Mouse (Mus musculus) kidney, postnatal 0 days (tissue): ENCODE measurements around the gene Cplane1. TPM values are rescaled to one million over a fixed set of nuclear protein-coding genes. Genes with fewer than 3 reads are reported as not detected.

Experiments
- ATAC-seq: fragments of 200-750 bp; cut with Nextera tagmentation; replicated peaks from 2 replicates; pipeline ENCODE4 v1.8.0; 2017; ENCODE audit warnings: low read depth, moderate number of reproducible peaks, moderate TSS enrichment, moderate library complexity; ENCODE audit not compliant: low FRiP score
- DNase-seq: peaks from one replicate; pipeline ENCODE4 v3.0.0-alpha.2; 2016; ENCODE audit warnings: low spot score
- H3K27ac ChIP-seq: fragments of 300-500 bp; sonication (generic); 2 replicates; pipeline ENCODE4 v1.5.1; 2014; ENCODE audit warnings: mild to moderate bottlenecking
- H3K27me3 ChIP-seq: fragments of 300-500 bp; sonication (generic); 2 replicates; pipeline ENCODE4 v1.6.1; 2014; ENCODE audit warnings: low read length, mixed read lengths; ENCODE audit not compliant: insufficient read depth
- H3K36me3 ChIP-seq: fragments of 300-500 bp; sonication (generic); 2 replicates; pipeline ENCODE4 v1.6.1; 2014; ENCODE audit warnings: low read length, mixed read lengths; ENCODE audit not compliant: insufficient read depth
- H3K4me1 ChIP-seq: fragments of 300-500 bp; sonication (generic); replicated peaks from 2 replicates; pipeline ENCODE4 v1.6.1; 2014; ENCODE audit warnings: antibody characterized with exemption, low read length, mixed read lengths; ENCODE audit not compliant: insufficient read depth
- H3K4me2 ChIP-seq: fragments of 300-500 bp; sonication (generic); 2 replicates; pipeline ENCODE4 v1.6.1; 2014; ENCODE audit warnings: mild to moderate bottlenecking, low read length, moderate library complexity, mixed read lengths
- H3K4me3 ChIP-seq: fragments of 300-500 bp; sonication (generic); replicated peaks from 2 replicates; pipeline ENCODE4 v1.5.1; 2014; ENCODE audit warnings: low read depth, low read length
- H3K9ac ChIP-seq: fragments of 300-500 bp; sonication (generic); 2 replicates; pipeline ENCODE4 v1.6.1; 2014; ENCODE audit warnings: low read depth, low read length
- H3K9me3 ChIP-seq: fragments of 300-500 bp; sonication (generic); replicated peaks from 2 replicates; pipeline ENCODE4 v1.6.1; 2016; ENCODE audit warnings: low read length, inconsistent platforms, mixed read lengths
- CTCF ChIP-seq: IDR thresholded peaks from 2 replicates; pipeline ENCODE4 v1.5.1; 2016; ENCODE audit warnings: antibody characterized with exemption, low read depth, mild to moderate bottlenecking, moderate library complexity
- WGBS: fragments of 180-500 bp; shearing (Covaris S2); extraction: QIAGEN DNeasy Blood & Tissue Kit; methylation state at CpG from one replicate; pipeline ENCODE4 v1.1.7; 2014; 5-methylcytosine and 5-hydroxymethylcytosine counted together
- polyA plus RNA-seq: library from polyadenylated mRNA; unstranded; fragments of >200 nt; fragmentation: Nextera tagmentation; extraction: Ambion mirVana; gene quantifications from 2 replicates; pipeline ENCODE4 v1.2.1, GENCODE M21; 2015

Gene Cplane1
- 5.4 and 5.6 TPM in 2 replicates for polyA plus RNA-seq

DNA sequence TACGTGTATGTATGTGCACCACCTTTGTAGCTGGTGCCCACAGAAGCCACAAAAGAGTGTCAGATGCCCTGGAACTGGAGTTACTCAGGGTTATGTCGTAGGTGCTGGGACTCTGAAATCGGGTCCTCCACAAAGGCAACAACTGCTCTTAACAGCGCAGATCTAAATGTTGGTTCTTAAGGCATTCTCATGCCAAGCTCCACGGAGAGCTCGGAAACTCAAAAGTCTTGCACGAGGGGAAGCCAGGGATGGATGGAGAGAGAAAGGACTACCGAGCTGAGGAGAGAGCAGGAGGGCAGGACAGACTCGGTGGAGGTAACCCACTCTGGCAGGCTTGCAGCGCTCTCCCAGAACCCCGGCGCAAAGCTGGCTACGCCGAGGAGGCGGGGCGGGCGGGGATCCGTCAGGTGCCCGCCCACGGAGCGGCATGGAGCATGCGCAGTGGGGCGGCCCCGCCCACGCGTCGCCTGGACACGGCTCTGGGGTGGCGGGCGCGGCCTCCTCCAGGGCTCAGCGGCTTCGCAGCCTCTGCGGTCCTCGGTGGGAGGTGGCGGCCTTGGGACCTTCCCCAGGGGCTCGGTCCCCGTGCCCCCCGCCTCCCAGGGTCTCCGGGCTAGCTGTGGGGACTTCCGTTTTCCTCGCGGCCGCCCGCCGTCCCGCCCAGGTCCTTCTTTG lies at the start of gene Cplane1:
Gene Cplane1, plus strand, starts transcription at position 516 of the 675 bp plus-strand sequence.
- H3K4me1 ChIP-seq, result no peaks in the 10 kb centered on the region
- peak within 1 kb of the TSS; percentile 84 for H3K9ac ChIP-seq
- H3K27ac ChIP-seq, result peak within 1 kb of the TSS; percentile 55
- H3K4me3 ChIP-seq, result peak within 1 kb of the TSS; percentile 85
- DNase-seq (peak; percentile 95), ATAC-seq (peak; percentile 98)
- H3K36me3 ChIP-seq, result peaks cover 8% of the 10 kb centered on the region; the same call in 1 of the 2 replicates
- 2% methylated on average over 35 of the region's 47 CpGs for WGBS
- H3K27me3 ChIP-seq, result no peaks in the 10 kb centered on the region
- H3K4me2 ChIP-seq, result peak within 1 kb of the TSS; percentile 74
- no peak for TF ChIP-seq CTCF
- no peaks in the 10 kb centered on the region for H3K9me3 ChIP-seq

DNA sequence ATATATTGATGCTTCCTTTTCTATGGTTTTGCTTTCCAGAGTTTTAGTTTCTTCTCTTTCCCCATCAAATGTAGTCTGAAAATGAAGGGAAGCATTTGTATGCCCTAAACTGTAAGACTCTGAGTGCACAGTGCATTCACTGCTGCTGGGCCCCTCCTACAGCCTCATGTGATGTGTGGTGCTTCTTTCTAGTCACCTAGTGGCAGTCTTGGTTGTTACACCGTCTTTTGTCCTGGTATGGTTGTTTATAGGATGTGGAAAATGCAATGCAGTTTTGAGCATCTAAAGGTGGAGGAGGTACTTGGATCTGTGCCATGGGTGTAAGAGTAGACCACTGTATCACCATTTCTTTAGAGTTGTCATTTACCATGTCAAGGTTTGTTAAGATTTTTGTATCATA lies 39.6 kb upstream of the Cplane1 start:
- Histone ChIP-seq H3K27me3 (no peaks in the 10 kb centered on the region), H3K9me3 (no peaks in the 10 kb centered on the region), H3K4me2 (no peak overlapping the region), H3K27ac (no peak overlapping the region), H3K4me3 (no peak overlapping the region), H3K4me1 (no peaks in the 10 kb centered on the region), H3K9ac (no peak overlapping the region), H3K36me3 (peaks cover 64% of the 10 kb centered on the region)
- DNase-seq (no peak), ATAC-seq (no peak)
- peak; percentile 31 for TF ChIP-seq CTCF
- 60% methylated on average over 1 of the region's 1 CpGs for WGBS

DNA sequence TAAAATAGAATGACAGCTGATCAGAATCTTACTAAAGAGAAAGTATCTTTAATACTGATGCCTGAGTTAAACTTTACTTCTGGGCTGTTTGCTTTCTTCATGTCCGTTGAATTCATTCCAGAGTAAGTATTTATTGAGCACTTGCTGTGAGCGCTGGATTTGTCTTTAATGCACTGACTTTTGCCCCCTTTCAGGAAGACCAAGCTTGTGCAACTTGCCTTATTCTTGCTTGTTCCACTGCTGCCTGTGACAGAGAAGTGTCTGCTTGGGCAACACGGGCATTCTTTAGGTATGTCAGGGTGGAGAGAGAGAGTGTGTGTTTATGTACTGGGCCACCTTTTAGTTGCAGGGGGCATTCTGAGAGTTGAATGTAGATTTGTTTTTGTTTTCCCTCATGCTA lies 37.6 kb upstream of the Cplane1 start:
- no peaks in the 10 kb centered on the region for H3K27me3 ChIP-seq
- DNase-seq, result no peak
- no peak overlapping the region for H3K4me2 ChIP-seq
- WGBS, result 94% methylated on average over 3 of the region's 3 CpGs
- no peak for TF ChIP-seq CTCF
- no peak overlapping the region for H3K9ac ChIP-seq
- H3K27ac ChIP-seq, result no peak overlapping the region
- no peaks in the 10 kb centered on the region for H3K4me1 ChIP-seq
- H3K36me3 ChIP-seq, result peaks cover 76% of the 10 kb centered on the region
- no peak for ATAC-seq
- no peaks in the 10 kb centered on the region for H3K9me3 ChIP-seq
- H3K4me3 ChIP-seq, result no peak overlapping the region

DNA sequence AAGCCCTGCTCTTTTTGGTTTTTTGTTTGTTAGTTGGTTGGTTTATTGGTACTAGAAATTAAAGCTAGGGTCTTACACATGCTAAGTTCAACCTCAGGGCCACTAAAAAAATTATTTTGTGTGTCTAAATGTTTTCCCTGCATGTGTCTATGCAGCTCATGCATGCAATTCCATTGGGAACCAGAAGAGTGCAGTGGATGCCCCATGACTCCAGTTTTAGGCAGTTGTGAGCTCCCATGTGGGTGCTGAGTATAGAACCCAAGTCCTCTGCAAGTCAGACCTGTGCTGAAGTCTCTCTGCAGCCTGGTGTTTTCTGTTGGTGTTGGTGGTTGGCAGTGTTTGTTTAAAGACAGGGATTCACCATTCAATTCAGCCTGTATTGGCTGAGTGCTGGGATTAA lies 37.1 kb upstream of the Cplane1 start:
- DNase-seq (no peak), ATAC-seq (no peak)
- Histone ChIP-seq H3K4me2 (no peak overlapping the region), H3K9ac (no peak overlapping the region), H3K36me3 (peaks cover 76% of the 10 kb centered on the region), H3K27me3 (no peaks in the 10 kb centered on the region), H3K4me3 (no peak overlapping the region), H3K9me3 (no peaks in the 10 kb centered on the region), H3K4me1 (no peaks in the 10 kb centered on the region), H3K27ac (no peak overlapping the region)
- TF ChIP-seq CTCF, result no peak

DNA sequence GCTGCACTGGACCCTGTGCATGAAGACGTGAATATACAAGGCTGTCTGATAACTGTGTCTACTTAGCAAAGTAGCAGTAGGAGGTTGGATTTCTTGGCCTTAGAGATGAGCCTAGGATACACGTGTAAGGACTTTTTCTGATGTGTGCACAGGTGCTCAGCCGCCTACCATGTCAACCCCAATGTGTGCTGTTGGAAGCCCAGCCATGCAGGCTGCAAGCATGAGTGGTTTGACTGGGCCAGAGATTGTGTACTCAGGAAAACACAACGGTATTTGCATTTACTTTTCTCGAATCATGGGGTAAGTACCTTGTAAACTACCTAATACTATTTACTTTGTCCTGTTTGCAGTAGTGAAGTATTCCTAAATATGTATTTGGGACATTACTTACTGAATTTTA lies 33.3 kb upstream of the Cplane1 start:
- no peak for TF ChIP-seq CTCF
- ATAC-seq, result no peak
- DNase-seq, result no peak
- Histone ChIP-seq H3K4me2 (no peak overlapping the region), H3K27ac (no peak overlapping the region), H3K9me3 (no peaks in the 10 kb centered on the region), H3K36me3 (peaks cover 65% of the 10 kb centered on the region), H3K9ac (no peak overlapping the region), H3K4me1 (no peaks in the 10 kb centered on the region), H3K4me3 (no peak overlapping the region), H3K27me3 (no peaks in the 10 kb centered on the region)
- 90% methylated on average over 5 of the region's 5 CpGs for WGBS

DNA sequence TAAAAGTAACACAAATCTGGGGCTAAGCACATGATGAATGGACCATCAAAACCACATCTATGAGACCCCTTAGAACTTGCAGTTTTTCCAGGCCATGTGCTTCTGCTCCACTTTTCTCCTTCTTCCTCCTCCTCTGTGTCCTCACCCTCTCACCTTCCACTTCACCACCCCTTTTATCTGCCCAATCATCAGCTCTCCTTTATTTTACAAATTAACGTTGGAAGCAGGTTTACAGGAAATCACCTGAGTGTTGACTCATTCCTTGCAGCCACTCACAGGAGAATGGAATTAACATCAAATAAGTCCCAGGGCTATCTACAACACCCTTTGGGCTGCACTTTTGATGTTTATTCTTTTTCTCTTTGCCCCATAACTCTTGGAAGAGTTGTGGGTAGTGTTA lies 7.1 kb upstream of the Cplane1 start:
- Histone ChIP-seq H3K4me1 (no peaks in the 10 kb centered on the region), H3K27me3 (no peaks in the 10 kb centered on the region), H3K36me3 (peaks cover 20% of the 10 kb centered on the region), H3K4me3 (no peak overlapping the region), H3K4me2 (no peak overlapping the region), H3K27ac (no peak overlapping the region), H3K9me3 (no peaks in the 10 kb centered on the region), H3K9ac (no peak overlapping the region)
- 76% methylated on average over 1 of the region's 1 CpGs for WGBS
- TF ChIP-seq CTCF, result no peak
- no peak for DNase-seq
- ATAC-seq, result no peak

DNA sequence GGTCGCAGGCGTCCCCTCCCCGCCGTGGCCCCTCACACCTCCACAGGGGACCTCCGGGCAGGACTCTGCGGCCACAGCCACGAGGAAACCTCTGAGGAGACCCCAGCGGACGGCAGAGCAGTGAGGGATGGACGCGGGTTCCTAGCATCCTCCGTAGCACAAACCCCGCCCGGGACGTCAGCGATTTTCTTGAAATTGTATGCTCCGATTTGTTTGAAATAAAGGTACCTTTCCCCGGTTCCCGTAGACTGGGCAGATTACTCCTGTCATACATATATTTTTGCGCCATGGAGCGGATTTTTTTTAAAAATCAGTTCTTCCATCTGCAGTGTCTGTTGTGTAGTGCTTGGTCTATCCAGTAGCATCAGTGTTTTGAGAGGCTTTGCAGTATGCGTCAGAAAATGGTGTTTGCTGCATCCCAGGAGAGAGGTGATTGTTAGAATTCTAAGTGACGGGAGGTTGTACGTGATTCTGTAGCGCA lies 400 bp downstream of the Cplane1 start:
- peak overlapping the region; percentile 74 for H3K4me2 ChIP-seq
- WGBS, result under 1% methylated on average over 25 of the region's 25 CpGs
- H3K4me1 ChIP-seq, result no peaks in the 10 kb centered on the region
- TF ChIP-seq CTCF, result no peak
- H3K27me3 ChIP-seq, result no peaks in the 10 kb centered on the region
- peak overlapping the region; percentile 85 for H3K4me3 ChIP-seq
- peak overlapping the region; percentile 37; the same call in 1 of the 2 replicates for H3K27ac ChIP-seq
- H3K36me3 ChIP-seq, result peaks cover 8% of the 10 kb centered on the region; the same call in 1 of the 2 replicates
- ATAC-seq (peak; percentile 71; the same call in 1 of the 2 replicates), DNase-seq (peak; percentile 54)
- H3K9me3 ChIP-seq, result no peaks in the 10 kb centered on the region
- peak overlapping the region; percentile 84 for H3K9ac ChIP-seq
